Mouse (Mus musculus) adrenal gland, postnatal 25 days (tissue): Measurements from ENCODE around the gene Pih1d1. TPM values are rescaled to one million over a fixed set of nuclear protein-coding genes. Genes with fewer than 3 reads are reported as not detected.
"Not testable (repeated sequence)": the region's sequence is repeated elsewhere in the genome, so short reads cannot be mapped to it uniquely, and the experiment has no call there.

ENCODE experiments used
- DNase-seq: peaks from one replicate; pipeline ENCODE4 v3.0.0; 2021; ENCODE audit warnings: mixed read lengths
- total RNA-seq: library from RNA; stranded (reverse); gene quantifications from 2 replicates; pipeline ENCODE4 v1.2.3, GENCODE M21; 2021

The Pih1d1 gene
- total RNA-seq, 1 experiment from 2014 or later, result 74.3 TPM

DNA sequence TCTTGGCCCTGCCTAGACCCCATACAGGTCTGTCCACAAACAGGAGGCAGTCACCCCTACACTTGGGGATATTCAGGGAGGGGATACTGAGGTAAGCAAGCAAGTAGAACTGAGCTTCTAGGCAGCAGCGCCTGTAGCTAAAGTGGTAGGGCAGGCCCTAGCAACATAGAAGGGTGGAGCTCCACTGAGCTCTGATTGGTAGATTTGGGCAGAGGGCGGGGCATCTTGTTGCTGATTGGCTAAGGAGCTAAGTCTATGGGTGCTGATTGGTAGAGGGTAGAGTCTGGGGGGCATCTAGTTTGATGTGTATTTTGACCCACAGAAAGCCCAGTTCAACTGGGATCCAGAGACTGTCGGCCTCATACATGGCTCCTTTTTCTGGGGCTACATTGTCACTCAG lies 15.4 kb downstream of the Pih1d1 start:
- DNase-seq, result no peak

- no peak for DNase-seq
These were observed 18.9 kb downstream of the Pih1d1 start for GRCm38 (mm10) chr7:45172974-45173373.

- not testable (repeated sequence) for DNase-seq
These were observed 19.7 kb downstream of the Pih1d1 start for GRCm38 (mm10) chr7:45173772-45174171.

- no peak for DNase-seq
These were observed 20.6 kb downstream of the Pih1d1 start for GRCm38 (mm10) chr7:45174567-45175280.

DNA sequence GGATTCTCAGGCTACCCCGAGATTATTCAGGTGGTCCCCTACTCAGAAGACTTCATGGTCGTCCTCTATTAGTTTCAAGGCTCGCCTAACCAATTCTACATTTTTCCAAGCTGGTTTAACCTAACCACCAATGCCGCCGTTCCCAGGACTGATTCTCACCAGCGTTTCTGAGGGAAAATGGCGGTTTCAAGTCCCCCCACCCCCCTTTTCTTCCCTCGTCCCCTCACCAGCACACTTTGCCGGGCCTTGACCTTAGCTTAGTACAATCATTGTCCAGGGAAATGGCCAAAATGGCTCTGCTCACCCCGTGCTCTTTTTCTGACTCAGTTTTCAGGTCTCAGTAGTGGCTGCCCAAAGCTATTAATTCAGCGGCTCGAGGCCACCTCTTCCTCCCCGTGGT lies 21.3 kb downstream of the Pih1d1 start:
- no peak for DNase-seq

- no peak for DNase-seq
These were observed 21.8 kb downstream of the Pih1d1 start for GRCm38 (mm10) chr7:45175929-45176328.

DNA sequence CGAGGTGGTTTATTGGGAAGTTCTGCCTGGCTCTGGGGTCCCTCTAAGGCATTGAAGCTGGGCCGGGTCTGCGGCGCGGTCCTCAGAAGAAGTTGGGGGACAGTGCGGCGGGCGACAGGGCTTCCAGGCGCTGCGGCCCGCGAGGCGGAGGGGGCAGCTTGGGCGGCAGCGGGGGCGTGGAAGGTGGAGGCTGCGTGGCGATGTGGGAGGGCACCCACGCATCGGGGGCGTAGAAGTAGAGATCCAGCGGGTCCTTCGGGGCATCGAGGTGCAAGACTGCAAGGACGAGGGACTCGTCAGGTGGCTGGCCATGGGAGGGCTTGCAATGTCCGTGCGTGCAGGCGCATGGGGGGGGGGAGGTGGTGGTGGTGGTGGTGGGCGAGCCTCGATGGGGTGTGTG lies 22.3 kb downstream of the Pih1d1 start:
- no peak for DNase-seq

DNA sequence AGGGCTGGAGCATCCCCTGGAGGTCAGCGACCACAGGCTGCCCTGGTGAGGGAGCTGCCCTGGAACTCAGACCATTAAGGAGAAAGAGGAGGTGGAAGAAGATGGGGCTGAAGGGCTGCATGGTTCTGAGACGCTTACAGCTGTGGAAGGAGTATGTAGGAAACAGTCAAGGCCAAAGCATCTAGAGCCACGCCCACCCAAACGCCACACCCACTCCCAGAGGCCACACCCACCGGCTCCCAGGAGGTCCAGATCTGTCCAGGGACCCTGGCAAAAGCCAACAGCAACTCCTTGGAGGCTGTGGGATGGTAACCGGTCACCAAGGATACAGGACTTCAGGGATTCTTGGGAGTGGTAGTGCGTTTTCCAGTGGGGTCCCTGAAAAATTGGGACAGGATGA lies 24.4 kb downstream of the Pih1d1 start:
- DNase-seq, result no peak

- DNase-seq, result no peak
These were observed 25.4 kb downstream of the Pih1d1 start, which contains the start of gene Gfy for GRCm38 (mm10) chr7:45179469-45179868. TSS of gene Gfy (minus strand) at chr7:45179569.

GRCm38 (mm10) chr7:45180896-45181477 lies 26.9 kb downstream of the Pih1d1 start, which contains the start of gene Pth2:
TSS of gene Pth2 (plus strand) at chr7:45180995.
- DNase-seq, result no peak

GRCm38 (mm10) chr7:45181540-45181939 lies 27.4 kb downstream of the Pih1d1 start:
- DNase-seq, result no peak

DNA sequence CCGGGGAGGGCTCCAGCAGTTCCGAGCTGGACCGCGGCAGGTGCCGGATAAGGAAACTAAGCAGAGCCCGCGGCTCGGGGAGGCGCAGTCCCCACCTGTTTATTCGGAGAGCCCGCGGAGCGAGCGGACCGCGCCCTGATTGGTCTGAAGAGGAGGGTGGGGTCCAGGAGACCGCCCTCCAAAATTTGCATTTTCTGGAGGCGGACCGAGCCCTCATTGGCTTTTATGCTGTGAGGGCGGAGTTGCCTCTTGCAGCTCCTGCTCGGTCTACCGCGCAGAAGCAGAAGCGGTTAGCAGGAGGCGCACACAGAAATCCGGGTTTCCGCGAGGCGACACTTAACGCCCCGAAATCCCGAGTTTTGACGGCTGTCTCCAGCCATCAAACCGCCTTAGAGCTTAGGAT lies 28.1 kb downstream of the Pih1d1 start:
- DNase-seq, result peak; percentile 89

DNA sequence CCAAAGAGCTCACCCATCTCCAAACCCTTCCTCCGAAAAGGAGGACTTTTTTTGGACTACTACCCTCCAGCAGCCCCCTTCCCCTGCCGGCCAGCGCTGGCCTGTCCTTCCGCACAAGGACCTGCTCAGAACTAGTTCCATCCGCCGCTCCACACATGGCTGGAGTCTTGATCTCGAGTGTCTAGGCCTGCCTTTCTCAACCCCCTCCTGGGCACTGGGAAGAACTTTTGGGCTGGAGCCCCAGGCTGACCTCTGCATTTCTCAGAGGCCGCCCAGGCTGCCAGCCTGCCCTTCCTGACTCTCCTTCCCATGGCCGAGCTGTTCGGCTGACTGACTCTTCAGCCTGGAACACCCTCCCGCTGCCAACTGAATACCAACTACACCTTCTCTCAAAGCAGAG lies 28.5 kb downstream of the Pih1d1 start:
- no peak for DNase-seq

DNA sequence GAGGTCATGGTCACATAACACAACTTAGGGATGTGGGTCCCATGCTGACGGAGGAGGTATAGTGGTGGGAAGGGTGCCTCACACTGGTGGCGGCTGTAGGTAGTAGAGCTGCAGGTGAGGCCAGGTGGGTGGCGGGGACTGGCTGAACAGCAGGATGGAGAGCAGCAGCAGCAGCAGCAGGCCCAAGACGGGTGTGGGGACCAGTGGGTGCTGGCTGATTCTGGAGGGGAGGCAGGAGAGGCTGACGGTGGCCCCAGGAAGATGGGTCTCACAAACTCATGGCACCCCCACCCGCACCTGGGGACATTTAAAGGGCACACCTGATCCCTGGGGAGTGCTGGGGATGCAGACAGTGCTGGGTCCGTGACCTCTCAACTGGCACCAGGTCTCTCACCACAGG lies 29.6 kb downstream of the Pih1d1 start:
- DNase-seq, result no peak

GRCm38 (mm10) chr7:45185921-45186320 lies 31.8 kb downstream of the Pih1d1 start:
- no peak for DNase-seq

DNA sequence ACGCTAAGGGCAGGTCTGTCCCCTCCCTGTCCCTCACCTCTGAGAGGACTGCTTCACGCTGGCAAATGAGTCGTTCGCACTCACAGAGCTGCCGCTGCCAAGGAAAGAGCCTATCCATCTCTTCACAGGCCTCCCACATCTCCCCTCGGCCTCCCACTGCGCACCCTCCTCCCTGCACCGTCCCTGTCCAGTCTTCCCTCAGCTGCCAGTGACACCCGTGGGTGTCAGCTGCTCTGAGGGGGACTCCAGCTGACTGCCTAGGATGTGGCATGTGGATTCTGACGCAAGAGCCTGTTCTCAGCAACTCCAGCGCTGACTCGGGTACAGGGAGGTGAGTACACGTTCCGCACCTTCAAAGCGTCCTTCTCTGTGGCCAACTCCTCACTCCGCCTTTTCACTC lies 35.5 kb downstream of the Pih1d1 start:
- DNase-seq, result no peak

DNA sequence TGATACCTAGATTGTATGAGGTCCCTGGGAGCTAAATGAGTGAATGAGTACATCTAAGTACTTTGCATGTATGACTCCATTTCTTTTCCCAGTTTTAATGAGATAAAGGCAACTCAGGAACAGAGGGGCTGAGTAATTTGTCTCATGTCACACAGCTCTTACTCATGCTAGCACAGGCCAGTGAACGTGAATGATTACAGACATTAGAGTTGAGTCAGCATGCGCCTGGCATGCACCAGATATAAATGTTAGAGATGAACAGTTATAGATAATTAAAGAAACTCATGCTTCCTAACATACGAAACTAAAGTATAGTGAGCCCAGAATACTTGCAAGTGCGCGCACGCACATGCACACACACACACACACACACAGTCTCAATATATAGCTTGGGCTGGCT lies 36.1 kb downstream of the Pih1d1 start:
- DNase-seq, result no peak

DNA sequence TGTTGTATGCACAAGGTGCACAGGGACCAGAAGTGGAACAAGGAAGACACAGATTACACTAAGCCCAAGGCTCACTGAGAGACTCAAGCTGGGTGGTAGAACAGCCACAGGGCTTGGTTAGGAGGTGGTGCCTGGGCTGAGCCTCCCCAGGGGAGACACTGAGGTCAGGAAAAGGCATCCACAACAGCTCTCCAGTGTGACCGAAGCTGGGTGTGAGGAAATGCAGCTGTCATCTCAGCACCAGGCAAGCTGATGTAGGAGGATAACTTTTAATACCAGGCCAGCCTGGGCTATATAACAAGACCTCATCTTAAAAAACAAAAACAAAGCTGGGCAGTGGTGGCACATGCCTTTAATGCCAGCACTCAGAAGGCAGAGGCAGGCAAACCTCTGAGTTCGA lies 37.1 kb downstream of the Pih1d1 start:
- no peak for DNase-seq

GRCm38 (mm10) chr7:45191803-45192363 lies 37.8 kb downstream of the Pih1d1 start:
- DNase-seq, result no peak

DNA sequence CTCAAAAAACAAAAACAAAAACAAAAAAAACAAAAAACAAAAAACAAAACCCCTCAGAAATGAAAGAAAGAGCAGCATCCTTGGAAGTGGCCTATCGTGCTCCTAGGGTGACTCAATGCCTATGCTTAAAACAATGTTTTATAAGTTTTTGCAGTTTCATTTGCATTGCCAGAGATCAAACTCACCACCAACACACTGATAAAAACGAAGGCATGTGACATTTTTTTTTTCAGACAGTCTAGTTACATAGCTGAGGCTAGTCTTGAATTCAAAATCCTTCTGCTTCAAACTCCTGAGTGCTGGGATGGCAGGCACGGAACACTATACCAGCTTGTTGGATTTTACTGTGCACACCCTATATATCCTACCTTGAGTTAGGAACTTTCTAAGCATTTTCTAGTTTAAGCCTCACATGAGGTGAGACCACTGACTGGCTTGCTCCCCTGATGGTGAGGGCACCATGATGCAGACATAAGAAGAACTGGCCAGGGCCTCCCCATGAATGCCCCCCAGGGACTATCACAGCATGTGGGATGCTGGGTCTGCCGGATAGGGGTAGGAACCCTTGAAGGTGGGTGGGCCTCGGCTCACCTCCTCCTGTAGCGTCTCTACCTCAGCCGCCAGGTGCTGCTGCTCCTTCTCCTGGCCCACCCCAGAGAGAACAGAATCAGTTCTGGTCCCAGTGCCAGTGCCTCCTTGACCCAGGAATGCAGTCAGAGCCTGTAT lies 38.6 kb downstream of the Pih1d1 start:
- no peak for DNase-seq

- DNase-seq, result no peak
These were observed 39.3 kb downstream of the Pih1d1 start for GRCm38 (mm10) chr7:45193406-45193805.

DNA sequence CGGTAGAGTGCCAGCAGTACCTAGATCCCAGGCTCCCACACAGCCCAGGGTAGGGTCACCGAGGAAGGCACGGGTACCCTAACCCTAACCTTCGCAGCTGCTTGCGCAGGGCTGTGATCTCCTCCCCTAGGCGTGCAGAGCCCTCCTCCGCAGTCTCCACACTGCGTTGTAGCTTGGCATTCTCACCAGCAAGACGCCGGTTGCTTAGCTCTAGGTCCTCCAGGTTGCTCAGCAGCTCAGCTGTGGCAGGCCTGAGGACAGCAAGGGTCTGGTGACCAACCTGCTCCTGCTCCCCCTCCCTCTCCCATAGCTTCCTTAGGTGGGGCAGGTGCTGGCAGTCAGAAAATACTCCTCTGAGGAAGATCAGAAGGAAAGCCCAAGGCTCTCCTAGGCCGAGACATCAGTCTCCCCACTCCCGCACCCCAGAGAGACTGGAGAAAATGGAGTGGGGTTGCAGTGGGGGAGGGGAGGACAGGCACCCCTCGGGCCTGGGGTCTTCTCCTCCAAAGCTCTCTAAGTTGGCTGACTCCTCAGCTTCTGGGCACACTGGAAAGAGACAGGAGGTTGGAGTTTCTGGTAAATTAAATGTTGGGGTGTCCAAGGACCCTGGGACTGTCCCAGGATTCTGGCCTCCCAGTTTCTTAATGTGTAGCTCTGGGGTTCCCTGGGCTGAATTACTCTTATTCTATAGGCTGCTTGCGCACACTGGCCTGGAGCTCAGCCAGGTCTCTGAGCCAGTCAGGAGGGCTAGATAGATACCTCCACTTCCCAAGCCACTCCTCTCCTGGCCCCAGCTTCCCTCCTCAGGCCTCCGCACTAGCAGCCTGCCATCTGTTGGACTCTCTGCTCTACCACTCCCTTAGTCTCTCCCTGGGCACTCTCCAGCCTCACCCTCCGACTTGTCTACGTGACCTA lies 40.0 kb downstream of the Pih1d1 start:
- DNase-seq, result no peak
